Mouse (Mus musculus) G1E (cell line): ENCODE results near the gene Lrrn4. TPM values are rescaled to one million over a fixed set of nuclear protein-coding genes. Genes with fewer than 3 reads are reported as not detected.

ENCODE experiments used
- ATAC-seq: 2 replicates; pipeline ENCODE4 v1.8.0; 2016; ENCODE audit warnings: mild to moderate bottlenecking; ENCODE audit not compliant: insufficient number of reproducible peaks, poor library complexity, low FRiP score, severe bottlenecking; ENCODE audit errors: extremely low read depth
- DNase-seq: peaks from one replicate; pipeline ENCODE4 v3.0.0; 2012; ENCODE audit warnings: low spot score
- H3K27me3 ChIP-seq: 2 replicates; pipeline ENCODE4 v1.6.1; 2012; ENCODE audit warnings: mild to moderate bottlenecking, low read length, inconsistent platforms; ENCODE audit not compliant: insufficient read depth
- H3K36me3 ChIP-seq: replicated peaks from 2 replicates; pipeline ENCODE3; 2012; ENCODE audit warnings: mild to moderate bottlenecking, inconsistent platforms
- H3K4me1 ChIP-seq: 2 replicates; pipeline ENCODE4 v1.6.1; 2012; ENCODE audit warnings: low read depth, low read length, inconsistent platforms, mixed read lengths; ENCODE audit not compliant: insufficient read depth
- H3K4me3 ChIP-seq: 2 replicates; pipeline ENCODE4 v1.5.1; 2012; ENCODE audit warnings: low read depth, mild to moderate bottlenecking, inconsistent platforms, low read length, moderate library complexity, mixed read lengths
- H3K9me3 ChIP-seq: replicated peaks from 2 replicates; pipeline ENCODE4 v1.6.1; 2012; ENCODE audit warnings: inconsistent platforms
- CTCF ChIP-seq: IDR thresholded peaks from 2 replicates; pipeline ENCODE4 v1.5.1; 2012; ENCODE audit warnings: low read depth, low read length, inconsistent platforms, mixed read lengths
- GATA1 ChIP-seq: IDR thresholded peaks from 2 replicates; pipeline ENCODE4 v1.6.1; 2012; ENCODE audit warnings: borderline replicate concordance, low read length, inconsistent platforms, mixed read lengths
- GATA2 ChIP-seq: IDR thresholded peaks from 2 replicates; pipeline ENCODE4 v1.6.1; 2012; ENCODE audit warnings: low read depth, low read length, inconsistent platforms, borderline replicate concordance
- POLR2AphosphoS5 ChIP-seq: IDR thresholded peaks from 2 replicates; pipeline ENCODE4 v1.6.1; 2012; ENCODE audit warnings: low read depth, low read length, inconsistent platforms; ENCODE audit not compliant: insufficient replicate concordance
- TAL1 ChIP-seq: conservative IDR thresholded peaks from 2 replicates; pipeline ENCODE4 v1.6.1; 2012; ENCODE audit warnings: low read depth, low read length, inconsistent platforms, mixed read lengths
- polyA plus RNA-seq: library from polyadenylated mRNA; stranded (reverse); fragments of >175 nt; gene quantifications from 2 replicates; pipeline ENCODE4 v1.2.3, GENCODE M21; 2012
- total RNA-seq, 2 experiments: library from RNA; stranded (forward) in 1 of 2; stranded (reverse) in 1 of 2; fragments of 200-1000 nt in 1 of 2; fragments of >200 nt in 1 of 2; fragmentation: Nextera tagmentation in 1 of 2; gene quantifications; 2 replicates each; pipeline ENCODE4 v1.2.3; 2014 to 2017

Gene Lrrn4
- total and polyA plus RNA-seq, 3 experiments: 0.11 TPM; not detected in 2

DNA sequence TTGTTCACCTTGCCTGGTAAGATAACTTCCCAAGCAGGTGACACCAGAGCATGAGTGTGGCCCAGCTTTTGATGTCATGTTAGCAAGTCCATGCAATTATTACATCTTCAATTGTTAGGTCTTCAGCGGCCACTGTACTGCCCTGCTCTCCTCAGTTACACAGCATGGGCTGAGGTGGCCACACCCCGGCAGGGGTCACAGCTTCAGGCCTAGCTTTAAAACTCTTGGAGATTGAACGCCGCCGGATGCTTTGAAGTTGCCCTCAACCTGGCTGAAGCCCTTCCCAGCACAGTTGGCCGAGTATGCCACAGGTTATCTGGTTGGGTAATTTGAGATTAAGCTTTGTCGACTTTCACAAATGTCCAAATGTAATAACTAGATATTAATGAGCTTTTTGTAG lies 33.1 kb downstream of the Lrrn4 start:
- Histone ChIP-seq H3K4me1 (peaks cover 32% of the 10 kb centered on the region), H3K4me3 (peak overlapping the region; percentile 93), H3K36me3 (peaks cover 56% of the 10 kb centered on the region), H3K9me3 (no peaks in the 10 kb centered on the region), H3K27me3 (no peaks in the 10 kb centered on the region)
- TF ChIP-seq GATA1 (no peak), GATA2 (no peak), TAL1 (no peak)
- ATAC-seq: no peak; the same call in 1 of the 2 replicates
- peak; percentile 10 for DNase-seq

DNA sequence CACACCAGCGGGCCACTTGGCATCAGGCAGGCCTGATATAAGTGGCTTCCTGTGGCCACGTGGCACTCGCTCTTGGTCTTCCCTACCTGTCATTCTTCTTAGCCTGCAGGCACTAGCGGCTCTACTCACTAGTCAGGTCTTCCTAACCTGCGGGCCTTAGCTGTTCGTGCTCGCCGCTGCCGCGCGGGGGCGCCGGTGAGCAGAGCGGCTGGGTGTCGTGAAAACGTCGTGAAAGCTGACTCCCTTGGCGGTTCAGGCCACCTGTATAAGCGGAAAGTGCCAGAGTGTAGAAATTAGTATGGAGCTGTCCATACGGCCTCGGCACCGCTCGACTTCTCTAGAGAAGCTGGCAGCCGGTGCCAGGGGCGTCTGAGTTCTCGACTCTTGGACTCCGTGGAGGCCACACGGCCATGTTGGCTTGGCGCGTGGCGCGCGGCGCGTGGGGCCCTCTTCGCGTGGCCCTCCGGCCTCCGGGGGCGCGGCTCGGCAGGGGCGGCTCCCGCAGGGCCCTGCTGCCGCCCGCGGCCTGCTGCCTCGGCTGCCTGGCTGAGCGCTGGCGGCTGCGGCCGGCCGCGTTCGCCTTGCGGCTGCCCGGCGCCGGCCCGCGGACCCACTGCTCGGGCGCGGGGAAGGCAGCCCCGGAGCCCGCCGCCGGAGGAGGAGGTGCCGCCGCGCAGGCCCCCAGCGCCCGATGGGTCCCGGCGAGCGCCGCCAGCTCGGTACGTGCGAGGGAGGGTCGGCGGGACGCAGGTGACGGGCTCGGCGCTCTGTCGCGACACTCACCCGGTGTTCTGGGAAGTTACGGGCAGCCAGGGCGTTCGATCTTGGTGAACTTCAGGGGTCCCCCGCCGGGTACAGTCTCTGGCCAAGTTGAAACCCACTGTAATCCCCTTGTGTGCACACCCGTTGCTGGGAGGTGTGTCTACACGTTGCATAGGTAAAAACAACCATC lies 34.0 kb downstream of the Lrrn4 start, which contains the start of gene Crls1:
TSS of gene Crls1 (plus strand) at position 260 of the 952 bp plus-strand sequence.
- Histone ChIP-seq H3K9me3 (no peaks in the 10 kb centered on the region), H3K4me3 (peak within 1 kb of the TSS; percentile 93), H3K4me1 (peaks cover 27% of the 10 kb centered on the region), H3K27me3 (no peaks in the 10 kb centered on the region), H3K36me3 (peaks cover 52% of the 10 kb centered on the region)
- no peak for TF ChIP-seq POLR2AphosphoS5
- TF ChIP-seq TAL1: no peak
- TF ChIP-seq GATA2: no peak
- no peak for TF ChIP-seq GATA1
- TF ChIP-seq CTCF: peak; percentile 96
- DNase-seq (peak; percentile 72), ATAC-seq (peak; percentile 83)

DNA sequence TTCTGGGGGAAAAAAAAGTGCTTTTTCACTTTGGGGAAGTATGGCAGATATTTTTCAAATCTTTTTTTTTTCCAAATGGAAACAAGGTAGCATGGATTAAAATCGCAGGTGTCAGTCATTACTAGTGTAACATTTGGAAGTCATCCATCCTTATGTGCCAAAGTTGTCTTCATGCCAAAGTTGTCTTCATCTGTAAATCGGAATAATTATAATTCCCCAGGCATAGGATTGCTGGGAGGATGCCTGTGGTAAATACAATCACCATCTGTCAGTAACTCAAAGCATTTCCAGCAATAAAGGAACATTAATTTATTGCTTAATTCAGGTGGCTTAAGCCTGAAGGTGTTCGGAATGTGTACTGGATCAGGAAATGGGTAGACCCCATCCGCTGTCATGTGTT lies 39.6 kb downstream of the Lrrn4 start:
- no peaks in the 10 kb centered on the region for H3K9me3 ChIP-seq
- DNase-seq (no peak), ATAC-seq (no peak)
- H3K27me3 ChIP-seq: no peaks in the 10 kb centered on the region
- H3K4me1 ChIP-seq: peaks cover 4% of the 10 kb centered on the region
- H3K36me3 ChIP-seq: peaks cover 73% of the 10 kb centered on the region
- no peak for TF ChIP-seq GATA1
- TF ChIP-seq GATA2: no peak
- no peak for TF ChIP-seq POLR2AphosphoS5
- TF ChIP-seq CTCF: no peak
- TF ChIP-seq TAL1: no peak
- no peak overlapping the region for H3K4me3 ChIP-seq

Other genes starting within 250 kb of the Lrrn4 start
- gene Shld1, start 194.0 kb downstream of the Lrrn4 start, total RNA-seq (2014; fragmentation: Nextera tagmentation): 4.9 and 5.2 TPM in 2 replicates
- 15.0 and 19.6 TPM in 2 replicates for gene Shld1, start 194.0 kb downstream of the Lrrn4 start, total RNA-seq (2017)
- gene Shld1, start 194.0 kb downstream of the Lrrn4 start, polyA plus RNA-seq: 1.2 and 2.7 TPM in 2 replicates
- not detected in 2 replicates for gene Chgb, start 99.6 kb downstream of the Lrrn4 start, total RNA-seq (2014; fragmentation: Nextera tagmentation)
- gene Chgb, start 99.6 kb downstream of the Lrrn4 start, total RNA-seq (2017): 0.12 and 0.33 TPM in 2 replicates
- 0.04 TPM in 1 of 2 replicates, not detected in the other for gene Chgb, start 99.6 kb downstream of the Lrrn4 start, polyA plus RNA-seq
- gene Trmt6, start 64.8 kb downstream of the Lrrn4 start, total RNA-seq (2014; fragmentation: Nextera tagmentation): 26.0 and 42.0 TPM in 2 replicates
- 46.9 and 56.4 TPM in 2 replicates for gene Trmt6, start 64.8 kb downstream of the Lrrn4 start, total RNA-seq (2017)
- gene Trmt6, start 64.8 kb downstream of the Lrrn4 start, polyA plus RNA-seq: 7.3 and 9.9 TPM in 2 replicates
- 35.7 and 36.5 TPM in 2 replicates for gene Mcm8, start 64.8 kb downstream of the Lrrn4 start, total RNA-seq (2014; fragmentation: Nextera tagmentation)
- gene Mcm8, start 64.8 kb downstream of the Lrrn4 start, total RNA-seq (2017): 14.3 and 16.4 TPM in 2 replicates
- gene Mcm8, start 64.8 kb downstream of the Lrrn4 start, polyA plus RNA-seq: 2.6 and 3.2 TPM in 2 replicates
- 48.8 and 55.3 TPM in 2 replicates for gene Crls1, start 34.2 kb downstream of the Lrrn4 start, total RNA-seq (2014; fragmentation: Nextera tagmentation)
- 51.7 and 57.3 TPM in 2 replicates for gene Crls1, start 34.2 kb downstream of the Lrrn4 start, total RNA-seq (2017)
- 39.2 and 55.0 TPM in 2 replicates for gene Crls1, start 34.2 kb downstream of the Lrrn4 start, polyA plus RNA-seq
- not detected in 2 replicates for gene Fermt1, start 65.0 kb upstream of the Lrrn4 start, total RNA-seq (2014; fragmentation: Nextera tagmentation)
- 0.05 TPM in 1 of 2 replicates, not detected in the other for gene Fermt1, start 65.0 kb upstream of the Lrrn4 start, total RNA-seq (2017)
- gene Fermt1, start 65.0 kb upstream of the Lrrn4 start, polyA plus RNA-seq: not detected in 2 replicates